Comparison of ENCODE assay signal across 15 mouse cellular contexts in genomic region chr13:75865486-75866184, GRCm38 (mm10). TPM values are rescaled to one million over a fixed set of nuclear protein-coding genes. Genes with fewer than 3 reads are reported as not detected.
DNase-seq lines count a peak whose midpoint lies in the region; ATAC-seq lines count a peak whose summit lies in the region.
"Had no signal": no experiment of that assay in that cellular context is flagged by ENCODE, and none has a peak within 500 bp of the region (broad histone marks: within the 10 kb centered on the region; RNA-seq: fewer than 3 reads in every experiment).

No protein-coding gene starts in this region.

- H3K27ac ChIP-seq in heart, embryonic 11.5 days (ENCODE audit: low read depth, low read length), result no peak overlapping the region
- H3K27ac ChIP-seq: kidney, postnatal 0 days; midbrain, embryonic 10.5 days had no signal

- 0 out of 2 replicates have a peak, but pooled peaks cover 3% of the 10 kb centered on the region for H3K36me3 ChIP-seq in heart, embryonic 11.5 days (ENCODE audit: control insufficient read depth, insufficient read depth, low read length)

- H3K4me1 ChIP-seq in heart, embryonic 11.5 days (ENCODE audit: control insufficient read depth, insufficient read depth, low read length), result no peaks in the 10 kb centered on the region; the same call in 1 of the 2 replicates
- H3K4me1 ChIP-seq: midbrain, embryonic 10.5 days had no signal

- DNase-seq in heart, postnatal 36 days, result no peak
- peak; percentile 51 for DNase-seq in spleen, adult 12 weeks (ENCODE audit: low spot score)
- DNase-seq in spleen, postnatal 14 days (ENCODE audit: low spot score in 2 of 2), result no peak
- DNase-seq in liver, result peak; percentile 69
- DNase-seq in adrenal gland, adult 2 months, result no peak
- DNase-seq: adrenal gland, postnatal 25 days; cerebellum, adult 18-20 months; embryo, embryonic 11 days; right cerebral cortex, postnatal 4 days had no signal

- no peak overlapping the region for H3K4me2 ChIP-seq in heart, embryonic 11.5 days

- intact Hi-C loops in heart, postnatal 36 days (cut with DNase I), result no loop called here

- no peaks in the 10 kb centered on the region for H3K27me3 ChIP-seq in heart, embryonic 11.5 days (ENCODE audit: control insufficient read depth, insufficient read depth, low read length)

- no peaks in the 10 kb centered on the region for H3K9me3 ChIP-seq in heart, embryonic 11.5 days (replicated peaks; ENCODE audit: control insufficient read depth, low read length)
- H3K9me3 ChIP-seq: midbrain, embryonic 10.5 days had no signal

- no peak overlapping the region for H3K4me3 ChIP-seq in heart, embryonic 11.5 days (ENCODE audit: low read depth, low read length)
- H3K4me3 ChIP-seq: midbrain, embryonic 10.5 days had no signal

- peak; percentile 57; the same call in 1 of the 2 replicates for ATAC-seq in heart, embryonic 11.5 days (replicated peaks; ENCODE audit: insufficient number of reproducible peaks, low FRiP score, low TSS enrichment)
- ATAC-seq in megakaryocyte-erythroid progenitor cell, adult 5-6 weeks (replicated peaks; ENCODE audit: low FRiP score, low TSS enrichment, poor library complexity, severe bottlenecking), result peak; percentile 100
- ATAC-seq in activated CD4-positive, CD25-positive, alpha-beta regulatory T cell, adult 4 months, result no peak
- ATAC-seq: hindbrain, embryonic 16.5 days had no signal

- no peak overlapping the region for H3K9ac ChIP-seq in heart, embryonic 11.5 days (ENCODE audit: low read depth, low read length)

RNA-seq across cellular contexts. Expression of gene Glrx, which starts 26.0 kb away (rescaled TPM):
- polyA plus RNA-seq in heart, embryonic 11.5 days (2014; fragmentation: Nextera tagmentation; extraction: Ambion mirVana), result 87.9 and 88.8 TPM in 2 replicates
- total RNA-seq in heart, postnatal 36 days (2021), result 10 to 100 TPM; 40.3 to 46.3 TPM
- total RNA-seq in megakaryocyte-erythroid progenitor cell, adult 5-6 weeks (2014; fragmentation: Nextera tagmentation), result 30.8 and 54.1 TPM in 2 replicates
- total RNA-seq in megakaryocyte-erythroid progenitor cell, adult 5-6 weeks (2017), result 29.4 and 43.8 TPM in 2 replicates
- total RNA-seq in adrenal gland, adult 2 months (2021), result 10 to 100 TPM; 25.9 to 30.0 TPM
- polyA plus RNA-seq in adrenal gland, adult 2 months (2012; rRNA removed), result 6.3 and 7.6 TPM in 2 replicates
- 100 to 1,000 TPM; 318 to 351 TPM for polyA plus RNA-seq in activated CD4-positive, CD25-positive, alpha-beta regulatory T cell, adult 4 months (2017; shearing (Covaris generic))

Comparison
In these comparisons a context has a peak if more than half of its experiments do, and no peak if none do; other contexts are left out.
1. DNase-seq: peak in spleen, adult 12 weeks (single experiment) and liver (single experiment); none in heart, postnatal 36 days (0 of 2), spleen, postnatal 14 days (0 of 2) and adrenal gland, adult 2 months (single experiment).